Mouse (Mus musculus): Measurements from ENCODE around the gene Pde2a. TPM values are rescaled to one million over a fixed set of nuclear protein-coding genes. Genes with fewer than 3 reads are reported as not detected.
A peak's percentile ranks its signal among the peaks of the same experiment; 100 is the strongest.
"Not testable (repeated sequence)": the region's sequence is repeated elsewhere in the genome, so short reads cannot be mapped to it uniquely, and the experiment has no call there.

Pde2a gene
- total RNA-seq, 4 experiments from 2014 or later = 15.2 to 22.9 (median 18.4) TPM

GRCm38 (mm10) chr7:101513655-101514054 is 92.2 kb downstream of the Pde2a start:
- no peak for DNase-seq (ENCODE audit: low spot score in 2 of 2)

- no peak for DNase-seq (ENCODE audit: low spot score in 2 of 2)
Observed at GRCm38 (mm10) chr7:101514768-101515167, 93.3 kb downstream of the Pde2a start.

GRCm38 (mm10) chr7:101515295-101515694 is 93.8 kb downstream of the Pde2a start:
- DNase-seq (ENCODE audit: low spot score in 2 of 2) = no peak

GRCm38 (mm10) chr7:101516460-101516859 is 95.0 kb downstream of the Pde2a start:
- DNase-seq (ENCODE audit: low spot score in 2 of 2) = no peak

- no peak for DNase-seq (ENCODE audit: low spot score in 2 of 2)
Observed at GRCm38 (mm10) chr7:101521696-101522095, 100.2 kb downstream of the Pde2a start.

GRCm38 (mm10) chr7:101523205-101523604 is 101.7 kb downstream of the Pde2a start:
- no peak for DNase-seq (ENCODE audit: low spot score in 2 of 2)

- no peak for DNase-seq (ENCODE audit: low spot score in 2 of 2)
Observed at GRCm38 (mm10) chr7:101526484-101526883, 105.0 kb downstream of the Pde2a start.

- DNase-seq (ENCODE audit: low spot score in 2 of 2) = no peak
Observed at GRCm38 (mm10) chr7:101534428-101534827, 112.9 kb downstream of the Pde2a start.

GRCm38 (mm10) chr7:101535102-101535501 is 113.6 kb downstream of the Pde2a start:
- DNase-seq (ENCODE audit: low spot score in 2 of 2) = no peak

- DNase-seq (ENCODE audit: low spot score in 2 of 2) = no peak
Observed at GRCm38 (mm10) chr7:101535517-101535916, 114.0 kb downstream of the Pde2a start.

- DNase-seq (ENCODE audit: low spot score in 2 of 2) = no peak
Observed at GRCm38 (mm10) chr7:101537541-101537940, 116.0 kb downstream of the Pde2a start.

GRCm38 (mm10) chr7:101538141-101538933 is 116.8 kb downstream of the Pde2a start:
- peak; percentile 8 to 30 for DNase-seq (ENCODE audit: low spot score in 2 of 2)

- DNase-seq (ENCODE audit: low spot score in 2 of 2) = no peak
Observed at GRCm38 (mm10) chr7:101539774-101540173, 118.3 kb downstream of the Pde2a start.

- no peak for DNase-seq (ENCODE audit: low spot score in 2 of 2)
Observed at GRCm38 (mm10) chr7:101540684-101541083, 119.2 kb downstream of the Pde2a start.

- DNase-seq (ENCODE audit: low spot score in 2 of 2) = peak; percentile 43 to 45
Observed at GRCm38 (mm10) chr7:101541132-101541531, 119.6 kb downstream of the Pde2a start.

GRCm38 (mm10) chr7:101541734-101542133 is 120.2 kb downstream of the Pde2a start:
- DNase-seq (ENCODE audit: low spot score in 2 of 2) = no peak

- DNase-seq (ENCODE audit: low spot score in 2 of 2) = no peak
Observed at GRCm38 (mm10) chr7:101547651-101548050, 126.2 kb downstream of the Pde2a start.

GRCm38 (mm10) chr7:101549266-101549665 is 127.8 kb downstream of the Pde2a start:
- no peak for DNase-seq (ENCODE audit: low spot score in 2 of 2)

GRCm38 (mm10) chr7:101550686-101551485 is 129.4 kb downstream of the Pde2a start:
- no peak for DNase-seq (ENCODE audit: low spot score in 2 of 2)

GRCm38 (mm10) chr7:101551530-101551929 is 130.0 kb downstream of the Pde2a start:
- DNase-seq (ENCODE audit: low spot score in 2 of 2) = no peak

GRCm38 (mm10) chr7:101555473-101555872 is 134.0 kb downstream of the Pde2a start:
- not testable (repeated sequence) for DNase-seq (ENCODE audit: low spot score in 2 of 2)

- no peak for DNase-seq (ENCODE audit: low spot score in 2 of 2)
Observed at GRCm38 (mm10) chr7:101557391-101557790, 135.9 kb downstream of the Pde2a start.
